Mouse (Mus musculus) B cell, adult 2 months (primary cell): ENCODE measurements around the gene Cdhr2.

ENCODE experiments used
- DNase-seq, 2 experiments: peaks; one replicate each; pipeline ENCODE4 v3.0.0; 2022

Cdhr2 gene

GRCm38 (mm10) chr13:54752656-54753055, 51.4 kb downstream of the Cdhr2 start:
- DNase-seq: no peak

- DNase-seq: no peak
These were observed 52.5 kb downstream of the Cdhr2 start for GRCm38 (mm10) chr13:54753733-54754132.

- no peak for DNase-seq
These were observed 53.2 kb downstream of the Cdhr2 start for GRCm38 (mm10) chr13:54754169-54755080.

GRCm38 (mm10) chr13:54755201-54755830, 54.1 kb downstream of the Cdhr2 start:
- no peak for DNase-seq

- DNase-seq: no peak
These were observed 55.0 kb downstream of the Cdhr2 start for GRCm38 (mm10) chr13:54756156-54756712.

GRCm38 (mm10) chr13:54757093-54757830, 56.0 kb downstream of the Cdhr2 start:
- DNase-seq: no peak

GRCm38 (mm10) chr13:54758045-54758755, 56.9 kb downstream of the Cdhr2 start:
- DNase-seq: peak; percentile 71

GRCm38 (mm10) chr13:54758756-54759470, 57.7 kb downstream of the Cdhr2 start:
- DNase-seq: no peak

GRCm38 (mm10) chr13:54759496-54759895, 58.2 kb downstream of the Cdhr2 start:
- DNase-seq: no peak

GRCm38 (mm10) chr13:54760164-54760795, 59.0 kb downstream of the Cdhr2 start:
- no peak for DNase-seq

GRCm38 (mm10) chr13:54760906-54761305, 59.6 kb downstream of the Cdhr2 start:
- DNase-seq: no peak

GRCm38 (mm10) chr13:54765281-54766191, 64.3 kb downstream of the Cdhr2 start:
- peak in 1 of 2 experiments; percentile 9 for DNase-seq

GRCm38 (mm10) chr13:54766192-54766768, 65.0 kb downstream of the Cdhr2 start, which contains the start of gene Sncb:
Gene Sncb, minus strand, starts transcription at chr13:54766595.
- peak; percentile 80 to 81 for DNase-seq

- DNase-seq: no peak
These were observed 65.8 kb downstream of the Cdhr2 start for GRCm38 (mm10) chr13:54767012-54767411.

- DNase-seq: no peak
These were observed 79.3 kb downstream of the Cdhr2 start for GRCm38 (mm10) chr13:54780592-54780991.

- no peak for DNase-seq
These were observed 79.8 kb downstream of the Cdhr2 start for GRCm38 (mm10) chr13:54781086-54781485.

- DNase-seq: no peak
These were observed 82.0 kb downstream of the Cdhr2 start for GRCm38 (mm10) chr13:54783235-54783634.

- no peak for DNase-seq
These were observed 82.4 kb downstream of the Cdhr2 start, which contains the start of gene Eif4e1b for GRCm38 (mm10) chr13:54783698-54784097. Gene Eif4e1b, plus strand, starts transcription at chr13:54783998.
